Mouse (Mus musculus): ENCODE measurements around the gene Vmn2r108. TPM values are rescaled to one million over a fixed set of nuclear protein-coding genes. Genes with fewer than 3 reads are reported as not detected.

Vmn2r108 gene
- not detected for polyA plus RNA-seq (2014; fragmentation: Illumina TruSeq; extraction: RNeasy Lipid Tissue Mini Kit (QIAGEN cat#74804); ENCODE audit: low read depth, low replicate concordance)

GRCm38 (mm10) chr17:20481231-20481630 is at the start of gene Vmn2r108:
TSS of gene Vmn2r108 (minus strand) at chr17:20481331.

DNA sequence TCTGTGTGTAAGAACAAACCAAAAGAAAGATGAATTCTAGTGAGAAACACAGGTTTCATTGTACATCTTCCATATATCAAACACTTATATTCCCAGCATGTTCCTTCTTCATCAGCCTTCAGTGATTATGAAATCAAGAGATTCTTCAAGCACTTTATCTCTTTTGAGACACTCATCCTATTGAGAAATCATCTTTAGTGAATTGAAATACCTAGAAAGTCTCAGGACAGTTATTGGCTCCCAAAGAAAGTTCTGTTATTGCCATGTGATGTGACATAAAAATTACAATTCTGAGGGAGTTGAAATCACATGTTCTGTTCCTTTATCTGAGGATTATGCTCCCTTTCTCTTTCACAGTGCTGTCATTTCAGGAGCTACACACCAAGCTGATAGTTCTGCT is 16.7 kb upstream of the Vmn2r108 start, which contains the start of gene Vmn1r225:
Gene Vmn1r225 (plus strand): TSS at position 301 of the 400 bp plus-strand sequence.

GRCm38 (mm10) chr17:20413846-20414245 is 67.3 kb downstream of the Vmn2r108 start, which contains the start of gene Vmn1r224:
TSS of gene Vmn1r224 (plus strand) at chr17:20414146.

Other genes with a start within 250 kb of the Vmn2r108 start
- not detected for gene Vmn2r105, start 246.3 kb downstream of the Vmn2r108 start, polyA plus RNA-seq (2014; fragmentation: Illumina TruSeq; extraction: RNeasy Lipid Tissue Mini Kit (QIAGEN cat#74804); ENCODE audit: low read depth, low replicate concordance)
- not detected for gene Vmn2r106, start 195.8 kb downstream of the Vmn2r108 start, polyA plus RNA-seq (2014; fragmentation: Illumina TruSeq; extraction: RNeasy Lipid Tissue Mini Kit (QIAGEN cat#74804); ENCODE audit: low read depth, low replicate concordance)
- not detected for gene Vmn2r107, start 136.1 kb downstream of the Vmn2r108 start, polyA plus RNA-seq (2014; fragmentation: Illumina TruSeq; extraction: RNeasy Lipid Tissue Mini Kit (QIAGEN cat#74804); ENCODE audit: low read depth, low replicate concordance)
- gene Vmn1r224, start 67.2 kb downstream of the Vmn2r108 start, polyA plus RNA-seq (2014; fragmentation: Illumina TruSeq; extraction: RNeasy Lipid Tissue Mini Kit (QIAGEN cat#74804); ENCODE audit: low read depth, low replicate concordance): not detected
- gene Vmn1r225, start 16.8 kb upstream of the Vmn2r108 start, polyA plus RNA-seq (2014; fragmentation: Illumina TruSeq; extraction: RNeasy Lipid Tissue Mini Kit (QIAGEN cat#74804); ENCODE audit: low read depth, low replicate concordance): not detected
- gene Vmn2r109, start 83.4 kb upstream of the Vmn2r108 start, polyA plus RNA-seq (2014; fragmentation: Illumina TruSeq; extraction: RNeasy Lipid Tissue Mini Kit (QIAGEN cat#74804); ENCODE audit: low read depth, low replicate concordance): not detected
- not detected for gene Vmn2r110, start 115.1 kb upstream of the Vmn2r108 start, polyA plus RNA-seq (2014; fragmentation: Illumina TruSeq; extraction: RNeasy Lipid Tissue Mini Kit (QIAGEN cat#74804); ENCODE audit: low read depth, low replicate concordance)
- gene Fpr-rs3, start 143.5 kb upstream of the Vmn2r108 start, polyA plus RNA-seq (2014; fragmentation: Illumina TruSeq; extraction: RNeasy Lipid Tissue Mini Kit (QIAGEN cat#74804); ENCODE audit: low read depth, low replicate concordance): not detected
- not detected for gene Vmn1r226, start 201.5 kb upstream of the Vmn2r108 start, polyA plus RNA-seq (2014; fragmentation: Illumina TruSeq; extraction: RNeasy Lipid Tissue Mini Kit (QIAGEN cat#74804); ENCODE audit: low read depth, low replicate concordance)
- not detected for gene Vmn1r227, start 248.5 kb upstream of the Vmn2r108 start, polyA plus RNA-seq (2014; fragmentation: Illumina TruSeq; extraction: RNeasy Lipid Tissue Mini Kit (QIAGEN cat#74804); ENCODE audit: low read depth, low replicate concordance)